ENCODE assay signal across 16 mouse cellular contexts in genomic region chr11:8364703-8365433, GRCm38 (mm10).
DNase-seq lines count a peak whose midpoint lies in the region; ATAC-seq lines count a peak whose summit lies in the region.
"Had no signal": no experiment of that assay in that cellular context is flagged by ENCODE, and none has a peak within 500 bp of the region (broad histone marks: within the 10 kb centered on the region; RNA-seq: fewer than 3 reads in every experiment).

No protein-coding gene starts in this region.

- no peak overlapping the region for H3K4me3 ChIP-seq in kidney, embryonic 14.5 days (ENCODE audit: low read length)
- no peak overlapping the region for H3K4me3 ChIP-seq in limb, embryonic 11.5 days (ENCODE audit: low read depth, low read length)
- H3K4me3 ChIP-seq in limb, embryonic 10.5 days = no peak overlapping the region
- H3K4me3 ChIP-seq: forebrain, embryonic 13.5 days; gastrocnemius, adult 2 months; heart, embryonic 10.5 days had no signal

- H3K27ac ChIP-seq in kidney, embryonic 14.5 days (ENCODE audit: low read depth, low read length) = no peak overlapping the region
- H3K27ac ChIP-seq in limb, embryonic 11.5 days (replicated peaks; ENCODE audit: low read depth, low read length) = no peak overlapping the region
- no peak overlapping the region for H3K27ac ChIP-seq in limb, embryonic 10.5 days
- H3K27ac ChIP-seq: forebrain, embryonic 13.5 days; gastrocnemius, adult 2 months; heart, embryonic 10.5 days; hindbrain, embryonic 14.5 days had no signal

- peak; percentile 7 for DNase-seq in embryo, embryonic 10 days (ENCODE audit: low spot score)
- DNase-seq in embryo, embryonic 11 days = no peak
- DNase-seq in kidney, postnatal 36 days = no peak
- peak; percentile 12 for DNase-seq in limb, embryonic 11.5 days (ENCODE audit: low spot score)
- no peak for DNase-seq in limb, embryonic 10.5 days (ENCODE audit: low spot score)
- peak; percentile 8 for DNase-seq in mesoderm, embryonic 11.5 days (ENCODE audit: low read depth, low spot score)
- DNase-seq in adrenal gland, adult 18-20 months (ENCODE audit: low spot score in 2 of 2) = no peak
- DNase-seq: cerebellum, adult 2 months; cerebellum, postnatal 10 days; forebrain, postnatal 0 days; gastrocnemius, adult 2 months; gastrocnemius, postnatal 36 days had no signal

- H3K9ac ChIP-seq in kidney, embryonic 14.5 days (ENCODE audit: low read depth, low read length) = no peak overlapping the region
- no peak overlapping the region for H3K9ac ChIP-seq in limb, embryonic 11.5 days (ENCODE audit: low read length)
- H3K9ac ChIP-seq: forebrain, embryonic 13.5 days; forebrain, postnatal 0 days; hindbrain, embryonic 14.5 days had no signal

- no peaks in the 10 kb centered on the region for H3K9me3 ChIP-seq in kidney, embryonic 14.5 days (ENCODE audit: control insufficient read depth, low read length)
- H3K9me3 ChIP-seq in limb, embryonic 11.5 days (ENCODE audit: control insufficient read depth, low read length) = no peaks in the 10 kb centered on the region
- no peaks in the 10 kb centered on the region for H3K9me3 ChIP-seq in limb, embryonic 10.5 days (replicated peaks)
- H3K9me3 ChIP-seq: forebrain, embryonic 13.5 days; heart, embryonic 10.5 days had no signal

- no peaks in the 10 kb centered on the region for H3K36me3 ChIP-seq in kidney, embryonic 14.5 days (ENCODE audit: control insufficient read depth, insufficient read depth, low read length)
- H3K36me3 ChIP-seq in limb, embryonic 11.5 days (ENCODE audit: control insufficient read depth, insufficient read depth, low read length) = no peaks in the 10 kb centered on the region
- H3K36me3 ChIP-seq in limb, embryonic 10.5 days = no peaks in the 10 kb centered on the region
- H3K36me3 ChIP-seq: heart, embryonic 10.5 days had no signal

- WGBS in kidney, embryonic 14.5 days = 65% methylated on average over 9 of the region's 9 CpGs
- 75% methylated on average over 9 of the region's 9 CpGs for WGBS in limb, embryonic 11.5 days
- 75% methylated on average over 9 of the region's 9 CpGs for WGBS in limb, embryonic 10.5 days

- no peaks in the 10 kb centered on the region for H3K4me1 ChIP-seq in kidney, embryonic 14.5 days (ENCODE audit: control insufficient read depth, insufficient read depth, low read length)
- no peaks in the 10 kb centered on the region for H3K4me1 ChIP-seq in limb, embryonic 11.5 days (ENCODE audit: control insufficient read depth, insufficient read depth, low read length)
- H3K4me1 ChIP-seq in limb, embryonic 10.5 days = no peaks in the 10 kb centered on the region
- H3K4me1 ChIP-seq: forebrain, embryonic 13.5 days had no signal

- no peaks in the 10 kb centered on the region for H3K27me3 ChIP-seq in kidney, embryonic 14.5 days (ENCODE audit: control insufficient read depth, insufficient read depth, low read length)
- no peaks in the 10 kb centered on the region for H3K27me3 ChIP-seq in limb, embryonic 11.5 days (ENCODE audit: control insufficient read depth, insufficient read depth, low read length)
- no peaks in the 10 kb centered on the region for H3K27me3 ChIP-seq in limb, embryonic 10.5 days (ENCODE audit: low read depth, poor library complexity, severe bottlenecking)
- H3K27me3 ChIP-seq: forebrain, embryonic 13.5 days had no signal

- H3K4me2 ChIP-seq in kidney, embryonic 14.5 days (replicated peaks; ENCODE audit: low read depth, low read length) = no peak overlapping the region
- H3K4me2 ChIP-seq in limb, embryonic 11.5 days (ENCODE audit: low read depth, severe bottlenecking) = no peak overlapping the region
- H3K4me2 ChIP-seq: forebrain, embryonic 13.5 days; hindbrain, embryonic 14.5 days had no signal

- peak; percentile 86 for ATAC-seq in kidney, embryonic 14.5 days (ENCODE audit: low FRiP score, low TSS enrichment)
- ATAC-seq in limb, embryonic 11.5 days (ENCODE audit: insufficient number of reproducible peaks, low FRiP score, low TSS enrichment, low read depth) = no peak
- ATAC-seq: forebrain, embryonic 13.5 days; forebrain, postnatal 0 days had no signal

Comparison
In these comparisons a context has a peak if more than half of its experiments do, and no peak if none do; other contexts are left out.
1. DNase-seq: peak in embryo, embryonic 10 days (single experiment), limb, embryonic 11.5 days (single experiment) and mesoderm, embryonic 11.5 days (single experiment); none in embryo, embryonic 11 days (single experiment), kidney, postnatal 36 days (0 of 2), limb, embryonic 10.5 days (single experiment) and adrenal gland, adult 18-20 months (0 of 2).